Mouse (Mus musculus): ENCODE results near the gene Pcnt.

Pcnt gene

GRCm38 (mm10) chr10:76392596-76392995, 50.0 kb downstream of the Pcnt start:
- no peak for DNase-seq

- peak; percentile 39 to 61 for DNase-seq
These were observed 50.8 kb downstream of the Pcnt start for GRCm38 (mm10) chr10:76391786-76392185.

- DNase-seq, result no peak
These were observed 51.4 kb downstream of the Pcnt start for GRCm38 (mm10) chr10:76391166-76391565.

- no peak for DNase-seq
These were observed 67.6 kb downstream of the Pcnt start for GRCm38 (mm10) chr10:76374981-76375380.

GRCm38 (mm10) chr10:76371736-76372135, 70.8 kb downstream of the Pcnt start:
- DNase-seq, result no peak

GRCm38 (mm10) chr10:76368766-76369165, 73.8 kb downstream of the Pcnt start:
- DNase-seq, result no peak

- DNase-seq, result no peak
These were observed 79.4 kb downstream of the Pcnt start for GRCm38 (mm10) chr10:76363233-76363632.

- DNase-seq, result no peak
These were observed 84.1 kb downstream of the Pcnt start for GRCm38 (mm10) chr10:76358468-76358867.

GRCm38 (mm10) chr10:76357286-76357875, 85.2 kb downstream of the Pcnt start:
- DNase-seq, result no peak

- no peak for DNase-seq
These were observed 87.6 kb downstream of the Pcnt start for GRCm38 (mm10) chr10:76354974-76355373.

- DNase-seq, result no peak
These were observed 88.6 kb downstream of the Pcnt start for GRCm38 (mm10) chr10:76353986-76354385.

GRCm38 (mm10) chr10:76351953-76352352, 90.6 kb downstream of the Pcnt start:
- no peak for DNase-seq

- DNase-seq, result peak; percentile 74 to 82
These were observed 96.0 kb downstream of the Pcnt start for GRCm38 (mm10) chr10:76346589-76346988.

GRCm38 (mm10) chr10:76346043-76346491, 96.5 kb downstream of the Pcnt start:
- peak in 1 of 2 experiments; percentile 10 for DNase-seq

- no peak for DNase-seq
These were observed 97.1 kb downstream of the Pcnt start for GRCm38 (mm10) chr10:76345540-76345902.

GRCm38 (mm10) chr10:76344711-76345539, 97.7 kb downstream of the Pcnt start, which contains the start of gene Dip2a:
Gene Dip2a, minus strand, starts transcription at chr10:76345291.
- DNase-seq, result peak; percentile 98 to 99

- DNase-seq, result peak; percentile 23 to 28
These were observed 108.2 kb downstream of the Pcnt start for GRCm38 (mm10) chr10:76334350-76334749.

GRCm38 (mm10) chr10:76332040-76332439, 110.5 kb downstream of the Pcnt start:
- DNase-seq, result no peak

GRCm38 (mm10) chr10:76329093-76329492, 113.5 kb downstream of the Pcnt start:
- DNase-seq, result no peak

- no peak for DNase-seq
These were observed 114.0 kb downstream of the Pcnt start for GRCm38 (mm10) chr10:76328574-76328973.

GRCm38 (mm10) chr10:76326304-76327006, 116.1 kb downstream of the Pcnt start:
- DNase-seq, result peak; percentile 50 to 54

GRCm38 (mm10) chr10:76317623-76318022, 125.0 kb downstream of the Pcnt start:
- no peak for DNase-seq

GRCm38 (mm10) chr10:76316194-76316593, 126.4 kb downstream of the Pcnt start:
- DNase-seq, result no peak

GRCm38 (mm10) chr10:76306738-76307137, 135.8 kb downstream of the Pcnt start:
- no peak for DNase-seq

All from cerebellum, postnatal 10 days (tissue).